Mouse (Mus musculus) erythroblast, embryonic 14.5 days (primary cell): ENCODE data around the gene Kctd6.

Experiments used
- GATA1 ChIP-seq: IDR thresholded peaks from 2 replicates; pipeline ENCODE4 v1.6.1; 2012; ENCODE audit warnings: low read length, inconsistent platforms, mixed read lengths
- TAL1 ChIP-seq: IDR thresholded peaks from 3 replicates; pipeline ENCODE4 v1.6.1; 2012; ENCODE audit warnings: low read length, inconsistent platforms, mixed read lengths

DNA sequence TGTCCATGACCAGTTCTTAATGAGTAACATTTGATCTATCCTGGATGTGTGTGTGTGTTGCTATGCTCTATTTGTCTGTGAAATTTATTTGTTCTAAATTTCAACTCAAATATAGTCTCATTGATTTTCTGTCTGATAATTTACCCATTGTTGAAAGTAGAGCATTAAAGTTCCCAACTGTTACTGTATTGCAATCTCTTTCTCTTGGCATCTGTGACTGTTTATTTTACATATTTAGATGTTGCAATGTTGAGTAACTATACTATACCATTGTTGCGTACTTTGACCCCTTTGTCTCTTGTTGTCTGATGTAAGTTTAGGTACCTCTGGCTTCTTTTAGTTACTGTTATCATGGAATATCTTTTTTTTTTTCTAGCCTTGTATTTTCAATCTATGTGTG lies 50.4 kb downstream of the Kctd6 start:
- TF ChIP-seq TAL1: no peak
- TF ChIP-seq GATA1: no peak
